Mouse (Mus musculus): ENCODE results near the gene Sufu.

GRCm38 (mm10) chr19:46404030-46404429 is 7.3 kb downstream of the Sufu start:
- TF ChIP-seq ZNF384 (IDR thresholded peaks at IDR 0.05; ENCODE audit: low read depth, low read length) (no peak), SMC3 (IDR thresholded peaks at IDR 0.05; ENCODE audit: low read depth, low read length) (no peak), EP300 (IDR thresholded peaks at IDR 0.05; ENCODE audit: low read depth in 1 of 2, low read length in 2 of 2) (no peak), HCFC1 (IDR thresholded peaks at IDR 0.05; ENCODE audit: low read depth, low read length) (no peak), ELF1 (IDR thresholded peaks at IDR 0.05; ENCODE audit: low read depth, low read length) (no peak), MAFK (IDR thresholded peaks at IDR 0.05; ENCODE audit: borderline replicate concordance, low read depth, low read length) (no peak), CTCF (IDR thresholded peaks at IDR 0.05 in 2 of 3, conservative IDR thresholded peaks at IDR 0.05 in 1 of 3; ENCODE audit: control insufficient read depth in 1 of 3, insufficient read depth in 1 of 3, low read depth in 2 of 3, low read length in 3 of 3, poor library complexity in 1 of 3, severe bottlenecking in 1 of 3) (no peak), JUND (IDR thresholded peaks at IDR 0.05; ENCODE audit: low read depth, low read length) (no peak), NRF1 (IDR thresholded peaks at IDR 0.05; ENCODE audit: insufficient read depth, low read depth, low read length, poor library complexity, severe bottlenecking) (no peak), GABPA (IDR thresholded peaks at IDR 0.05; ENCODE audit: low read depth, low read length) (no peak)
